Mouse (Mus musculus): ENCODE data around the gene Rbck1. TPM values are rescaled to one million over a fixed set of nuclear protein-coding genes. Genes with fewer than 3 reads are reported as not detected.

Gene Rbck1
- polyA plus RNA-seq, 2 experiments, result 34.3 to 49.6 TPM

DNA sequence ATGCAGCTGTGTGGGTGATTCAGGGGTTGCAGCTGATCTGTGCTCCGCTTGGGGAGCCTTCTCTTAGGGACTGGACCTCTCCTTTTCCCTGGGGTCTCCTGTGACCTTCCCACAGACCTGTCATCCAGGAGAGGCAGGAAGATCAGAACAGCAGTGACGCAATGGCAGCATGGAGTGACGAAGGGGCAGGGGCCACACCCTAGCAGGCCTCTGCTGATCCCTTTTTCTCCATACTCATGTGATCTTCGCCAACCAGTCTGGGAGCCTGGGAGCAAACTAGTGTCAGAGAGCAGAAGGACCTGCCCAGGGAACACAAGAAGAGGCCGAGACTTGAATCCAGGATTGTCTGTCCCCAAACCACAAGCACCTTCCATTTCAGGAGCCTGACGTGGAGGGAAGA is 16.8 kb upstream of the Rbck1 start:
- ATAC-seq (ENCODE audit: insufficient read depth) (no peak), DNase-seq (ENCODE audit: low read depth in 3 of 3, low spot score in 3 of 3) (no peak)
- Histone ChIP-seq H3K9me3 (ENCODE audit: control insufficient read depth, low read length) (no peaks in the 10 kb centered on the region), H3K4me3 (ENCODE audit: insufficient read depth in 1 of 2, low read depth in 2 of 2, low read length in 2 of 2) (no peak overlapping the region), H3K9ac (replicated peaks) (no peak overlapping the region), H3K4me1 (replicated peaks; ENCODE audit: control insufficient read depth in 2 of 2, insufficient read depth in 2 of 2, low read length in 1 of 2) (peaks cover 18 to 41% of the 10 kb centered on the region in 2 experiments), H3K27me3 (ENCODE audit: control insufficient read depth, insufficient read depth, low read length) (no peaks in the 10 kb centered on the region), H3K4me2 (ENCODE audit: low read depth) (no peak overlapping the region), H3K27ac (no peak overlapping the region), H3K36me3 (replicated peaks; ENCODE audit: control insufficient read depth, insufficient read depth, low read depth) (no peaks in the 10 kb centered on the region)
- WGBS (ENCODE audit: insufficient replicate concordance), result 66% methylated on average over 6 of the region's 6 CpGs
- TF ChIP-seq EP300 (IDR thresholded peaks at IDR 0.05; ENCODE audit: low read depth) (no peak), CTCF (IDR thresholded peaks at IDR 0.05; ENCODE audit: low read depth) (no peak)

DNA sequence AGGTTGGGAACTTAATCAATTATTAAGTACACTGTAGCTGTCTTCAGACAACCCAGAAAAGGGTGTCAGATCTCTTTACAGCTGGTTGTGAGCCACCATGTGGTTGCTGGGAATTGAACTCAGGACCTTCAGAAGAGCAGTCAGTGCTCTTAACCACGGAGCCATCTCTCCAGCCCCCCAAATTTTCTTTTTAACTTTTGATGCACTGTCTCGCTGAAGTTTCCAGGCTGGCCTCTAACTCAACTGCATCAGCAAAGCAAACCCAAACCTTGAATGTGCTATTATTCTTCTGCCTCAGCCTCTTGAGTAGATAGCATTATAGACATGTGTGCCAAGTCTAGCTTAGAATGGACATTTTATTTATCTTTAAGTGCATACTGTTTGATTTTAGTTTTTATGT is 15.3 kb upstream of the Rbck1 start:
- peaks cover 18 to 44% of the 10 kb centered on the region in 2 experiments for H3K4me1 ChIP-seq (replicated peaks; ENCODE audit: control insufficient read depth in 2 of 2, insufficient read depth in 2 of 2, low read length in 1 of 2)
- ATAC-seq (ENCODE audit: insufficient read depth) (no peak), DNase-seq (ENCODE audit: low read depth in 3 of 3, low spot score in 3 of 3) (no peak)
- no peak overlapping the region for H3K4me2 ChIP-seq (ENCODE audit: low read depth)
- TF ChIP-seq EP300 (IDR thresholded peaks at IDR 0.05; ENCODE audit: low read depth), result no peak
- TF ChIP-seq CTCF (IDR thresholded peaks at IDR 0.05; ENCODE audit: low read depth), result no peak
- no peak overlapping the region for H3K9ac ChIP-seq (replicated peaks)
- no peaks in the 10 kb centered on the region for H3K27me3 ChIP-seq (ENCODE audit: control insufficient read depth, insufficient read depth, low read length)
- peak overlapping the region; percentile 85 for H3K27ac ChIP-seq
- H3K4me3 ChIP-seq (ENCODE audit: insufficient read depth in 1 of 2, low read depth in 2 of 2, low read length in 2 of 2), result no peak overlapping the region
- H3K36me3 ChIP-seq (replicated peaks; ENCODE audit: control insufficient read depth, insufficient read depth, low read depth), result no peaks in the 10 kb centered on the region
- no peaks in the 10 kb centered on the region for H3K9me3 ChIP-seq (ENCODE audit: control insufficient read depth, low read length)
- 61% methylated on average over 2 of the region's 2 CpGs for WGBS (ENCODE audit: insufficient replicate concordance)

DNA sequence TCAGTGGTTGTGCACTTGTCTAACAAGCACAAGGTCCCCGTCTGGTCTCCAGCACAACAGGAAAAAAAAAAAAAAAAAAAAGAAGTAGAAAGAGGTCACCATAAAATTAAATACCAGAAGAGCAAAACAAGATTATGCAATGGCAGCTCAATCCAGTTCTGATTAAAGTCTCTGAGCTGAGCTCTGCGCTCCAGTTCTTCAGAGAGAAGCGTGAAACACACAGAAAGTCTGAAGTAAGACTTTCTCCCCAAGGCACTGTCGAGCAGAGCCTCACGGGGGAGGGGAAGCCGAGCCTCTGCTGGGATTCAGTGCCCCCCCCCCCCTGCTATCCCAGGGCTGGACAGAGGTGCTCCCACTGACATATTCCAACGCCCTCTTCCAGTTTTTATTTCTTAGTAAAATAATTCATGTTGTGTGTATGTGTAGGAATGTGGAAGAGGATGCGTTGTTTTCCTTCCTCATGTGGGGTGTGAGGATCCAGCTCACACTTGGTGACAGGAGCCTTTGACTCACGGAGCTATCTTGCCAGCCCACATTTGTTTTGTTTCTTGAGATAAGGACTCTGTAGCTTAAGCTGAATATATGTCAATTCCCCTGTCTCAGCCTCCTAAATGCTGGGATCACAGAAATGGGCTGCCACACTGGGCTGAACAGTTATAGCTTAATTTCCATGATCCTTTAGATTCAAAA is 14.5 kb upstream of the Rbck1 start:
- peak overlapping the region in 1 of 2 experiments; percentile 35; a peak in 2 of 4 replicates for H3K4me3 ChIP-seq (ENCODE audit: insufficient read depth in 1 of 2, low read depth in 2 of 2, low read length in 2 of 2)
- peak; percentile 78 for TF ChIP-seq EP300 (IDR thresholded peaks at IDR 0.05; ENCODE audit: low read depth)
- TF ChIP-seq CTCF (IDR thresholded peaks at IDR 0.05; ENCODE audit: low read depth), result no peak
- H3K36me3 ChIP-seq (replicated peaks; ENCODE audit: control insufficient read depth, insufficient read depth, low read depth), result no peaks in the 10 kb centered on the region
- H3K4me2 ChIP-seq (ENCODE audit: low read depth), result peak overlapping the region; percentile 66
- peak; percentile 82 for ATAC-seq (ENCODE audit: insufficient read depth)
- H3K27me3 ChIP-seq (ENCODE audit: control insufficient read depth, insufficient read depth, low read length), result no peaks in the 10 kb centered on the region
- peak; percentile 80 to 87 (median 84) for DNase-seq (ENCODE audit: low read depth in 3 of 3, low spot score in 3 of 3)
- 11% methylated on average over 9 of the region's 9 CpGs for WGBS (ENCODE audit: insufficient replicate concordance)
- peak overlapping the region; percentile 85 for H3K27ac ChIP-seq
- H3K4me1 ChIP-seq (replicated peaks; ENCODE audit: control insufficient read depth in 2 of 2, insufficient read depth in 2 of 2, low read length in 1 of 2), result peaks cover 18 to 44% of the 10 kb centered on the region in 2 experiments
- H3K9ac ChIP-seq (replicated peaks), result peak overlapping the region; percentile 62
- no peaks in the 10 kb centered on the region for H3K9me3 ChIP-seq (ENCODE audit: control insufficient read depth, low read length)

DNA sequence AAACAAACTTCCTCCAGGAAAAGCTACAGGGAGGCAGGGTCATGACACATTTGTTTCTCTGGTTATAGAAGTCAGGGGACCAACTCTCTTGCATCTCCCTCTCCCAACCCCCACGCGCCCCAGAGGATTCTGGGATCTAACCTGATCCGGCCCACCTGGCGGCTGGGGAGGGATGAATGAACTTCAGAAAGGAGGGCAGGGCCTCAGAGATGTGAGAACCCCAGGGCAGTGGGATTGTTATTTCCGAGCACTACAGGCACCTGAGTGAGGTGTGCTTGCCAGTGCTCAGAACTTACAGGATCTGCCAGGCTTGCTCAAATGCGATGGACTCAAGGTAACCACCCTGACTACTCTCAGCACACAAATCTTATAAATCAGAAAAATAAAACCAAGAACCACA is 12.9 kb upstream of the Rbck1 start:
- H3K27me3 ChIP-seq (ENCODE audit: control insufficient read depth, insufficient read depth, low read length), result no peaks in the 10 kb centered on the region
- H3K4me2 ChIP-seq (ENCODE audit: low read depth), result no peak overlapping the region
- H3K4me1 ChIP-seq (replicated peaks; ENCODE audit: control insufficient read depth in 2 of 2, insufficient read depth in 2 of 2, low read length in 1 of 2), result peaks cover 18 to 44% of the 10 kb centered on the region in 2 experiments
- ATAC-seq (ENCODE audit: insufficient read depth) (no peak), DNase-seq (ENCODE audit: low read depth in 3 of 3, low spot score in 3 of 3) (no peak)
- H3K9ac ChIP-seq (replicated peaks), result no peak overlapping the region
- 80% methylated on average over 6 of the region's 6 CpGs for WGBS (ENCODE audit: insufficient replicate concordance)
- TF ChIP-seq EP300 (IDR thresholded peaks at IDR 0.05; ENCODE audit: low read depth) (no peak), CTCF (IDR thresholded peaks at IDR 0.05; ENCODE audit: low read depth) (no peak)
- no peak overlapping the region for H3K27ac ChIP-seq
- no peak overlapping the region for H3K4me3 ChIP-seq (ENCODE audit: insufficient read depth in 1 of 2, low read depth in 2 of 2, low read length in 2 of 2)
- no peaks in the 10 kb centered on the region for H3K36me3 ChIP-seq (replicated peaks; ENCODE audit: control insufficient read depth, insufficient read depth, low read depth)
- no peaks in the 10 kb centered on the region for H3K9me3 ChIP-seq (ENCODE audit: control insufficient read depth, low read length)

GRCm38 (mm10) chr2:152344909-152345308 is 12.5 kb upstream of the Rbck1 start:
- H3K36me3 ChIP-seq (replicated peaks; ENCODE audit: control insufficient read depth, insufficient read depth, low read depth), result no peaks in the 10 kb centered on the region
- peaks cover 16 to 41% of the 10 kb centered on the region in 2 experiments for H3K4me1 ChIP-seq (replicated peaks; ENCODE audit: control insufficient read depth in 2 of 2, insufficient read depth in 2 of 2, low read length in 1 of 2)
- DNase-seq (ENCODE audit: low read depth in 3 of 3, low spot score in 3 of 3) (no peak), ATAC-seq (ENCODE audit: insufficient read depth) (no peak)
- TF ChIP-seq EP300 (IDR thresholded peaks at IDR 0.05; ENCODE audit: low read depth) (no peak), CTCF (IDR thresholded peaks at IDR 0.05; ENCODE audit: low read depth) (no peak)
- H3K4me2 ChIP-seq (ENCODE audit: low read depth), result no peak overlapping the region
- H3K4me3 ChIP-seq (ENCODE audit: insufficient read depth in 1 of 2, low read depth in 2 of 2, low read length in 2 of 2), result no peak overlapping the region
- 73% methylated on average over 5 of the region's 5 CpGs for WGBS (ENCODE audit: insufficient replicate concordance)
- no peak overlapping the region for H3K9ac ChIP-seq (replicated peaks)
- H3K27me3 ChIP-seq (ENCODE audit: control insufficient read depth, insufficient read depth, low read length), result no peaks in the 10 kb centered on the region
- no peaks in the 10 kb centered on the region for H3K9me3 ChIP-seq (ENCODE audit: control insufficient read depth, low read length)
- H3K27ac ChIP-seq, result no peak overlapping the region
